Mouse (Mus musculus): ENCODE measurements around the gene Foxp4. TPM values are rescaled to one million over a fixed set of nuclear protein-coding genes. Genes with fewer than 3 reads are reported as not detected.
"Not testable (repeated sequence)": the region's sequence is repeated elsewhere in the genome, so short reads cannot be mapped to it uniquely, and the experiment has no call there.

The Foxp4 gene
- polyA plus RNA-seq, 1 experiment: 29.5 TPM

DNA sequence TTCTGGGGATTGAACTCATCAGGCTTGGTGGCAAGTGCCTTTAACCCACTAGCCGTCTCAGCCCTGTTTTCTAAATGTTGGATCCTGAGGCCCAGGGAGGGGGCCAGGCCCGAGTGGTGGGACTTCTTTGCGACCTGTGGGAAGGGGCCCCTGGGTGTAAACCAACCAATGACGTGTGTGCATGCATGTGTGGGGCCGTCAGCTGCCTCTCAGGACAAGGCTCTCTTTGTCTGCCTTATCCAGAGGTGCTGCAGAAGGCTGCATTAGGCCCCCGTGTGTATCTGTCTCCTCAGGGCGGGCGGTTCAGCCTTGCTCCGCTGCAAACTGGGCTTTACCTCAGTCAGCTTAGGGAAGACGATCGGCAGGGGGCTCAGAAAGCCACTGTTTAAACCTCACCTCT lies 61.0 kb downstream of the Foxp4 start:
- H3K27ac ChIP-seq (ENCODE audit: insufficient read depth, low read length): no peak overlapping the region
- H3K4me1 ChIP-seq (ENCODE audit: control insufficient read depth, insufficient read depth, low read length): no peaks in the 10 kb centered on the region
- no peak overlapping the region for H3K4me3 ChIP-seq (ENCODE audit: insufficient read depth, low read length)

DNA sequence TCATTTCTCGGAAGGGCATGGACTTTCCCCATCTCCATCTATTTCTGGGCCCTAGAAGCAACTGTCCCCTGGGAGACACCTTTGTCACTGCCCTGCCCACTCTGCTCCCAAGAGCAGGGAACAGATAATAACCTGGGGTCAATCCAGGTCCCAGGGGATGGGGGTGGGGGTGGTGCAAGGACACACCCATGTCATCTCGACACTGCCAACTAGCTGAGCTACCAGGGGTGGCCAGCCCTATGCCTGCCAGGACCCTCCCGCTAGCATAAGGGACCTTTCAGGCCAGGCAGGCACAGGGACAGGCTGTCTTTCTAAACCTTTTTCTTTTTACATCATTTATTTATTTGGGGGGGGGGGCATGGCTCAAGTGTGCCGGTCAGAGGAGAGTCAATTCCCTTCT lies 61.4 kb downstream of the Foxp4 start:
- H3K27ac ChIP-seq (ENCODE audit: insufficient read depth, low read length): no peak overlapping the region
- no peak overlapping the region for H3K4me3 ChIP-seq (ENCODE audit: insufficient read depth, low read length)
- no peak for TF ChIP-seq CTCF (IDR thresholded peaks at IDR 0.05; ENCODE audit: borderline replicate concordance, insufficient read depth, low read length)
- TF ChIP-seq POLR2A (IDR thresholded peaks at IDR 0.05; ENCODE audit: low read depth, low read length): no peak
- no peaks in the 10 kb centered on the region for H3K4me1 ChIP-seq (ENCODE audit: control insufficient read depth, insufficient read depth, low read length)

More for the DNA sequence above, 61.0 kb downstream of the Foxp4 start:
- TF ChIP-seq CTCF (IDR thresholded peaks at IDR 0.05; ENCODE audit: borderline replicate concordance, insufficient read depth, low read length): no peak
- no peak for TF ChIP-seq POLR2A (IDR thresholded peaks at IDR 0.05; ENCODE audit: low read depth, low read length)

DNA sequence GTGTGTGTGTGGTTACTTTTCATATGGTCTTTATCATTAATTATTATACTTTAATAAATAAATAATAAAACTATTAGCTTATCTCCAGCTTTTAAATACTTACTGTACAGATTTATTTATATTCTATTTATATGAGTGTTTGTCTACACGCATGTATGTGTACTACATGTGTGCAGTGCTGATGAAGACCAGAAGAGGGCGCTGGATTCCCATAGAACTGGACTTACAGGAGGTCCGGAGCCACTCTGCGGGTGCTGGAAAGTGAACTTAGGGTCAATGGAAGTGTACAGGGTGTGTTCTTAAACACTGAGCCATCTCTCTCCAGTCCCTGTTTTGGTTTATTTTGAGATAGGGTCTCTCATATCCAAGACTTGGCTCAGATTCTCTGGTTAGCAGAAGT lies 68.9 kb downstream of the Foxp4 start:
- Histone ChIP-seq H3K27ac (ENCODE audit: insufficient read depth, low read length) (no peak overlapping the region), H3K4me1 (ENCODE audit: control insufficient read depth, insufficient read depth, low read length) (no peaks in the 10 kb centered on the region)
- TF ChIP-seq POLR2A (IDR thresholded peaks at IDR 0.05; ENCODE audit: low read depth, low read length) (no peak), CTCF (IDR thresholded peaks at IDR 0.05; ENCODE audit: borderline replicate concordance, insufficient read depth, low read length) (no peak)

DNA sequence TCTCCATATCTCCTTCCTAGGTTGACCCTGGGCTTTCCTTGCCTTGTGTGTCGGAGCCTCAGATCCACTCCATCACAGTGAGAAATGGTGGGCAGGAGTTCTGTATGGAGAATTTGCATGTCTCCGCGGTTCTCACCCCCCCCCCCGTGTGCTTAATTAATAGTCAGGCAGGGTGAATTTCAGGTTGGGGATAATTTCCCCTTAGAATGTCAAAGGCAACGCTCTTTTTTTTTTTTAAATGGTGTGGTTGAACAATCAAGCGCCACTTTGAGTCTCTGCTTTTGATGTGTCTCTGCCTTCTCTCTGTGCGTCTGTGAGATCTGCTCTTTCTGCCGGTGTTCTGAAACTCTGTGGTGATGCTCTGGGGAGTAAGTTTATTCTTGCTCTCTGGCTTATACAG lies 69.5 kb downstream of the Foxp4 start:
- Histone ChIP-seq H3K4me1 (ENCODE audit: control insufficient read depth, insufficient read depth, low read length) (no peaks in the 10 kb centered on the region), H3K4me3 (ENCODE audit: insufficient read depth, low read length) (no peak overlapping the region), H3K27ac (ENCODE audit: insufficient read depth, low read length) (no peak overlapping the region)
- TF ChIP-seq CTCF (IDR thresholded peaks at IDR 0.05; ENCODE audit: borderline replicate concordance, insufficient read depth, low read length): no peak
- TF ChIP-seq POLR2A (IDR thresholded peaks at IDR 0.05; ENCODE audit: low read depth, low read length): no peak

More for the DNA sequence above, 68.9 kb downstream of the Foxp4 start:
- H3K4me3 ChIP-seq (ENCODE audit: insufficient read depth, low read length): no peak overlapping the region

DNA sequence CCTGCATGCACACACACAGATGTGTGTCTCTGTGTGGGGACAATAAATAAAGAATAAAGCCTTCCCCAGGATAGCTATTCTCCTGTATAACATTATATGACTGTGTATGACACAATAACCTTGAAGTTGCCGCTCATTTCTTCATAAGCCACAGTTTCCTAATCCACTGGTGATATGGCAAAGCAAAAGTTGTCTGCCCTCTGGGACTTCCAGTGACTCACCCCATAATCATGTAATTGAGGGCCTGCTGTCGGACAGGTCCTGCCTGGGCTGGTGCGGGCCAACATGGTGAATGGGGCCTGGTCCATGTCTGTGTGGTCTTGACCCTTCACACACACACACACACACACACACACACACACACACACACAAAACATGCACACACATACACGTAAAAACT lies 70.7 kb downstream of the Foxp4 start:
- H3K4me1 ChIP-seq (ENCODE audit: control insufficient read depth, insufficient read depth, low read length): no peaks in the 10 kb centered on the region
- TF ChIP-seq CTCF (IDR thresholded peaks at IDR 0.05; ENCODE audit: borderline replicate concordance, insufficient read depth, low read length): no peak
- no peak for TF ChIP-seq POLR2A (IDR thresholded peaks at IDR 0.05; ENCODE audit: low read depth, low read length)
- no peak overlapping the region for H3K27ac ChIP-seq (ENCODE audit: insufficient read depth, low read length)
- H3K4me3 ChIP-seq (ENCODE audit: insufficient read depth, low read length): no peak overlapping the region

DNA sequence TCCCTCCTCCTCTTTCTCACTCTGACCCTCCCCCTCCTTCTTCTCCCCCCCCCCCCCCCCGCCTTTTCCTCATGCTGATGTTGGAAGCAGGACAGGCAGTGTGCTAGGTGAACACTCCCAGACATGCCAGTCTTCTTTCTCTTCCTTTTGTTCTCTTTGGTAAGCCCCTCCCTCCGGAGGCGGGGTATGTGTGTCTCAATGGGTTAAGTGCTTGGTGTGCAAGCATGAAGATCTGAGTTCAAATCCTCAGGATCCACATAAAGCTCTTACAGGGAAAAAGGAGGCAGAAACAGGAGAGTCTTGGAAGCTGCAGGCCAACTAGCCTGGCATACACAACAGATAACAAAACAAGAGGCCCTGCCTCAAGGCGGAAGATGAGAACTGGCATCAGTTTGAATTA lies 71.1 kb downstream of the Foxp4 start:
- Histone ChIP-seq H3K4me1 (ENCODE audit: control insufficient read depth, insufficient read depth, low read length) (no peaks in the 10 kb centered on the region), H3K4me3 (ENCODE audit: insufficient read depth, low read length) (no peak overlapping the region), H3K27ac (ENCODE audit: insufficient read depth, low read length) (no peak overlapping the region)
- TF ChIP-seq CTCF (IDR thresholded peaks at IDR 0.05; ENCODE audit: borderline replicate concordance, insufficient read depth, low read length) (no peak), POLR2A (IDR thresholded peaks at IDR 0.05; ENCODE audit: low read depth, low read length) (no peak)

DNA sequence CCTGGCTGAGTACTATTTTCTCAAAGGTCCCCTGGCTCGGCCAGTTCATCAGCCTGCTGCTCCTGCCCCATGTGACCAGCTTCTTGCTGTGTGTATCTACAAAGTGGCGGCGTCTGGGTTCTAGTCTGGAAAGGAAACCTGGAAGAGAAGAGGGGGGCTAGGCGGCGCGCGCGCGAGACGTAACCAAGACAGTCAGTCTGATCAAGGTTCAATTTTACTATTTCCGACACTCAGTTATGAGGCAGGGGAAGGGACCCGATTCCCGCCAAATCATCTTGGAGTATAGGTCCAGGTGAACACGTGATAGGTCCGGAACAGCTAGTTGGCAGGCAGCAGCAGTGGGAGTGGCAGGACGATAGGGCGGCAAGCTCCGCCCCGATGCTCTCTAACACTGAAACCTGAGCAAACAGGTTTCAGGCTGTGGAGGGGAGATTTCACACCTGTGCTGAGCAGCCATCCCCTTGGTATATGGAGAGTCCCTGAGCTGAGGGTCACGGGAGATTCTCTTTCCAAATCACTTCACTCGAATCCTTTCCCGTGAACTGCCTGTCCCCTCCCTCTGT lies 72.6 kb downstream of the Foxp4 start:
- H3K4me1 ChIP-seq (ENCODE audit: control insufficient read depth, insufficient read depth, low read length); H3K4me3 ChIP-seq (ENCODE audit: insufficient read depth, low read length); H3K27ac ChIP-seq (ENCODE audit: insufficient read depth, low read length): not testable (repeated sequence)

DNA sequence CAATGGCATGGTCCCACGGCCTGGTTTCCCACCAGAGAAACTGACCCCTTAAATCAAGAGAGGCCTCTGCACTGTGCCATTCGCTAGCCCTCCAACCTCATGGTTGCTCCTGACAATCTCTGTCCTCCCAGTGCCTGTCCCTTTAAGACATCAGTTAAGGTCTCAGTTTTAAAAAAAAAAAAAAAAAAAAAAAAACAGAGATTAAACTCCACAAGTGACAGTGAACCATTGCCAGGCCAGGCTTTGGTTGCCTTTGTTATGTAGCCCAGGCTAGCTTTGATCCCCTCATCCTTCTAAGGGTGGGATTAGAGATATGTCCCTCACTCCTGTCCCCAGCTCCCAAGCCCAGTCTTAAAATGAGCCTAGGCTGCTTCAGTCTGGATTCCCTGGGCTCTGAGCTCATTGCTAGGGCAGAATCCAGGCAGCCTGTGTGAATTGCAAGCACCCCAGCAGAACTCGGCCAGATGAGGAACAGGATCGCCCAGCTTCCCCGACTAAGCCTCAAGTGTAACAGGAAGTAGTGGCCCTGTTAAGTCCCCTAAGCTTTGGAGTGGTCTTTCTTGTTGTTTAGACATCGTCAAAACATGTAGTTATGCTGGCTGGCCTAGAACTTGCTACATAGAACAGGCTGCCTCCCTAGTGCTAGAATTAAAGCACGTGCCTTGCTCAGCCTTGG lies 73.7 kb downstream of the Foxp4 start:
- H3K4me3 ChIP-seq (ENCODE audit: insufficient read depth, low read length): no peak overlapping the region
- H3K27ac ChIP-seq (ENCODE audit: insufficient read depth, low read length): no peak overlapping the region
- H3K4me1 ChIP-seq (ENCODE audit: control insufficient read depth, insufficient read depth, low read length): no peaks in the 10 kb centered on the region
- TF ChIP-seq CTCF (IDR thresholded peaks at IDR 0.05; ENCODE audit: borderline replicate concordance, insufficient read depth, low read length): no peak
- no peak for TF ChIP-seq POLR2A (IDR thresholded peaks at IDR 0.05; ENCODE audit: low read depth, low read length)

DNA sequence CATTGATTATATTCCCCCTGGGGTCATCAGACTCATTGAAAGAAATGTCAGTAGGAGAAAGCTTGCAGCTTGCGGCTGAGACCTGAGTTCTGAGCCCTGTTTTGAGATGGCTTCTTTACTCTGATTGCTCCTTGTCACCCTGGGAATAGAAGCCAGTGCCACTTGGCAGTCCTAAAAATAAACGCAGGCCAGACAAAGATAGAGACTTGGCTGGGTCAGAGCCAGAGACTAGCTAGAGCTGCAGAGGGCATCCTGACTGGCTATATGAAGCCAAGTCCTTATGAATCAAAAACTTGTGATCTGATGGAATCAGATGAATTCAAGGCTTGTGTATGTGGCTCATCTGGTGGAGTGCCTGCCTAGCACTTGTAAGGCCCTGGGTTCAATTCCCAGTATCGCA lies 74.4 kb downstream of the Foxp4 start:
- H3K27ac ChIP-seq (ENCODE audit: insufficient read depth, low read length): no peak overlapping the region
- no peaks in the 10 kb centered on the region for H3K4me1 ChIP-seq (ENCODE audit: control insufficient read depth, insufficient read depth, low read length)
- H3K4me3 ChIP-seq (ENCODE audit: insufficient read depth, low read length): no peak overlapping the region
- TF ChIP-seq POLR2A (IDR thresholded peaks at IDR 0.05; ENCODE audit: low read depth, low read length) (no peak), CTCF (IDR thresholded peaks at IDR 0.05; ENCODE audit: borderline replicate concordance, insufficient read depth, low read length) (no peak)

DNA sequence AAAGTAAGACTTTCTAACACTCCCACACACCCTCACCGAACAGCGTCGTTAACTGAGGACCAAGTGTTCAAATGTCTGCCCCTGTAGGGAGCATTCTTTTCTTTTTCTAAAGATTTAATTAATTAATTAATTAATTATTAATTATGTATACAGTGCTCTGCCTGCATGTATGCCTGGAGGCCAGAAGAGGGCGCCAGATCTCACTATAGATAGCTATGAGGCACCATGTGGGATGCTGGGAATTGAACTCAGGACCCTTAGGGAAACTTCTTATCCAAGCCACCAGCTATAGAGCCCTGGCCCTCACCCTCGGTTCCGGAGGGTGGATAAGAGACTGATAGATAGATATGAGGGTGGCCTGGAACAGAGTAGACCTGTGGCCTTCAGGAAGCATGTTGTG lies 76.5 kb downstream of the Foxp4 start:
- Histone ChIP-seq H3K4me3 (ENCODE audit: insufficient read depth, low read length) (no peak overlapping the region), H3K27ac (ENCODE audit: insufficient read depth, low read length) (no peak overlapping the region), H3K4me1 (ENCODE audit: control insufficient read depth, insufficient read depth, low read length) (no peaks in the 10 kb centered on the region)
- no peak for TF ChIP-seq POLR2A (IDR thresholded peaks at IDR 0.05; ENCODE audit: low read depth, low read length)
- no peak for TF ChIP-seq CTCF (IDR thresholded peaks at IDR 0.05; ENCODE audit: borderline replicate concordance, insufficient read depth, low read length)

Data from embryonic fibroblast, embryonic 13.5 days (primary cell).